Mouse (Mus musculus) kidney, adult 18-20 months (tissue): ENCODE measurements around the gene Mrps36.
"Not testable (repeated sequence)": the region's sequence is repeated elsewhere in the genome, so short reads cannot be mapped to it uniquely, and the experiment has no call there.

ENCODE experiments used
- DNase-seq: peaks from one replicate; pipeline ENCODE4 v3.0.0; 2021

Gene Mrps36

DNA sequence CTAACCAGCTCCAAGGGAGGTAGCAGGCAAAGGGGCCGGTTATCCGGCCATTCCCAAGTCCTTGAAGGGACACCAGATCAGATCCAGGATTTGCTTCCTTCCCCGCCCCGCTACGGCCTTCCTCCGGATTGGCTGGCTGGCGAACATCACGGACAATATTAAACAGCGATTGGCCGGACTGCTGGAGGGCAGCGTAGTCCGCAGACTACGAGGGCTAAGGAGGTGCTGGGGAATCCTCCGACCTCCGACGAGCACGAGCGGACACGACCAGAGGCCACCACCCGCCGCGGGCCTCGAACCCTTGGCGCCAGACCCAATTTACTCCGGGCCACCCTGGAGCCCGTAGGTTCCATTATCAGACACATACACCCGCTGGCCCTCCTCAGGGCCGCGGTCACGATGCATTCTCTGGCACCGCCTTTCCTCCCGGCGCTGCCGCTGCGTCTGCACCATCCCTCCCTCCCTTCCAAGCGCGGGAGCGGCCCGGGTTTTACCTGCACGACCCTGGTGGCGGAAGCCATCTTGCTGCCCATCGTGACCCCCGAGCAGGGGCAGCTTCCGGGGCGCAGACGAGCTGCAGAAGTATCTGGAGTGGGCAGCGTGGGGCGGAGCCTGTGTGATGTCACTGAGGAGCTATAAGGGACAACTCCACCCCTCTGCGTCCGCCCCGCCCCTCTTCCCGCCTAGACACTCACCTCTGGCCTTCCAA, at the start of gene Mrps36:
TSS of gene Mrps36 (minus strand) at position 624 of the 709 bp plus-strand sequence.
- DNase-seq, result peak; percentile 97

DNA sequence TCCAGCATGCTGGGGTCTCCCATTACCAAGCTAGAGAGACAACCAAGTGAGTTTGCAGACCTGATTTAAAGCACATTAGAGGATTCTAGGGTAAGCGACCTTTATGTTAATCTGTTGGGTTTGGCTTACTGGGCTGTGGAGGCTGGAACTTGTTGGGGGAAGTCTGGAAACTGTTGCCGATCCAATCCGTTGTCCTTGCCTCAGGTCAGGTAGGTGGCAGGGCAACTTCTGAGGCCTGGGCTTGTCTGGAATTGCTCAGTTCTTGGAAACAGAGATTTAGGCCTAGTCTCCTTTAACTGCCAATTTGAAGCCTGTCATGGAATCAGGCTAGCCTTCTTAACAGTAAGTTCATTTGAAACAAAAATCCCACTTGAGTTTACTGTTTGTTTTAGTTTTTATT, 44.6 kb upstream of the Mrps36 start:
- DNase-seq, result no peak

DNA sequence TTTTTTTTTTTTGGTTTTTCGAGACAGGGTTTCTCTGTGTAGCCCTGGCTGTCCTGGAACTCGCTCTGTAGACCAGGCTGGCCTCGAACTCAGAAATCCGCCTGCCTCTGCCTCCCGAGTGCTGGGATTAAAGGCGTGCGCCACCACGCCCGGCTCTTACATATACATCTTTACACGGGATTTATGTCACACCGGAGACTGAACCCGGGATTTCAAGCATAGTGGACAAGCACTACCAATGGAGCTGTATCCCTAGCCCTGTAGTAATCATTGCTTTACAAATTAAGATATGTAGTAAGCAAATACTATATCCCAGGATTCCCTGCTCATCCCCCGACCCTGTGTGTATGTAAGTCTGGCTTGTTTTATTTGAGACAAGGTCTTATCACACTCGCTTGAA, 43.6 kb upstream of the Mrps36 start:
- DNase-seq, result not testable (repeated sequence)

DNA sequence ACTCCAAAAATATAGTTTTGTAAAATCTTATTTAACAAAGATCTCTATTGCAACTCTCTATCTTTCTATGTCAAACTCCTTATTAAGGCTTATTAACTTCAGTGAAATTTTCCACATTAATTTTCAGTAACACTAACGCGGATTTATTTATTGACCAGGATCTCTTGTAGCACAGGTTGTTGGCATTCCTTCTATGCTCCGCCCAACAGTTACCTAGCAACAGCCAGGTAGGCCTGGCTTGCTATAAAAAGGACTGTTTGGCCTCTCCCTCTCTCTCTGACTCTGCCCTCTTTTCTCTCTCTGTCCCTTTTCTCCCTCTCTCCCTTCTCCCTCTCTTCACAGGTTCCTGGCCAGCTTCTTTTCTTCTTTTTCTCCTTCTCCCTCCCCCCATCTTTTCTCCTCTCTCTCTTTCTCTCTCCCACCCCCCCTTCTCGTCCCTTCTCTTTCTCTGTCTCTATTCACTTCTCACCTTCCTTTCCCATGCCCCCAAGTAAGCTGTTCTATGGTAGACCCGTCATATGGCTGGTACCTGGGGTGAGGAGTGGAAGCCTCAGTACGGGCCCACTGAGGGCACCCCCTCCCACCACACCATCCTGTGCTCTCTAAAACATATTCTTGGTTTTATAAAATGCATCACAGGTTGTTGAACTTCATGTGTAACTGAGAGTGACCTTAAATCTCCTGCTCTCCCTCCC, 43.0 kb upstream of the Mrps36 start:
- DNase-seq, result peak; percentile 42

DNA sequence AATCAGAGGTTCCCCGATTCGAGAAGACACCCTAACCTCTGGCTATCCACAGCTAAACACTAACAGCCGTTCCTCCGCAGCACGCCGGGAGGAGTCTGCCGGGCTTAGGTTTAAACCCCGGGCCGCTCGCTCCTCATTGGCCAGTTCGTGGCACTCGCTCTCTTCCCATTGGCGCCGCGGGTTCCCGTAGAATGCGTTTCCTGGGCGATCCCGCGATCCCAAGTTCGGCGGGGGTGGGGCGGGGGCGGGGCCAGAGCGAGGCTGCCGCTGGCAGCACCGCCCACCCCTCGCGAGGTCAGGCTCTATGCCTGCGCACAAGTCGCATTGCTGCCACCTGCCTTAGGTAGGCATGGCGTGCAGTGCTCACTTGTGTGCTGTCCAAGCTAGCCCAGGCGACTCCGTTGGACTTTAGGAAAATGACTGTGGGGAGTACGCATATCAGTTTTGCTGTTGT, 42.0 kb upstream of the Mrps36 start, which contains the start of gene Ccnb1:
TSS of gene Ccnb1 (minus strand) at position 157 of the 454 bp plus-strand sequence.
- peak; percentile 89 for DNase-seq

DNA sequence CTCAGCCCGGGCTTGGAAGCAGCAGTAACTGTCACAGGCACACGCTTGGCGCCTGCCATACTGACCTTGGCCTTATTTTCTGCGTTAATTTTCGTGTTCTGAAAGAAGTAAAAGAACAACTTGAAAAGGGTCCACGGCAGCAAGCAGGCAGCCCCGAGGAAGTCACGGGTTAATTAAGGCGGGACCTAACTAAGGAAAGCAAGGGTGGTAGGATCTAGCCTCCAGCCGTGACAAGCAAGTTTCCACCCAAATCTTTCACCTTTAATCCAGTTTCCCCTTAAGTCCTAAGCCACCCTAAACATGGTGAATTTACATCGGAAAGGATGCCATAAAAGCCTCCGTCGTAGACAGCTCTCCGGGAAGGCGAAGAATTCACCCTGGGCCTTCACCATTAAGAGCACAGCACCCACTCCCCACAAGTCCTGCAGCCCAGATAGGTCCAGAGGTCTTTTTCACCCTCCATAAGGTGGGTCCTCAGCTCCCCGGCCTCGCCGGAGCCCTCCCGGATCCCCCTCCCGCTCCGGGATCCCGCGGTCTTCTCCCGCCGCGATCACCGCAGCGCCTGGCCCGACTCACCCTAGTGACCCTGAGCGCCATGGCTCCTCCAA, 41.5 kb upstream of the Mrps36 start:
- DNase-seq, result no peak

DNA sequence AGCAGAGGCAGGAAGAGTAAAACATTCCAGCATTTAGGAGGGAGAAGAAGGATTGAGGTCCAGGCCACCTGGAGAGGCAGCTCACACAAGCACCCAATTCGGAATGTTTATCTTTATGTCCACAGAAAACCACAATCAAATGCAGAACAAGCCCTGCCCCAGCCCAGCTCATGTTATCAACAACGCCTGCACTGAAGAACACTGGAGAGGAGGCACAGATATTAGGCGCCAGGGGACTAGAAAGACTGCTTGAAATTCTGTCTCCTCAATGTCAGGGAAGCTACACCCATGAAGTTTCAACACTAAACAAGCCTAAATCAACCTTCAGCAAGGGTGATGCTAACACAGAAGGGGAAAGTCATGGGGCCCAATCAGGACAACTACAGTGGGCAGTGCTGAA, 33.0 kb upstream of the Mrps36 start:
- no peak for DNase-seq

DNA sequence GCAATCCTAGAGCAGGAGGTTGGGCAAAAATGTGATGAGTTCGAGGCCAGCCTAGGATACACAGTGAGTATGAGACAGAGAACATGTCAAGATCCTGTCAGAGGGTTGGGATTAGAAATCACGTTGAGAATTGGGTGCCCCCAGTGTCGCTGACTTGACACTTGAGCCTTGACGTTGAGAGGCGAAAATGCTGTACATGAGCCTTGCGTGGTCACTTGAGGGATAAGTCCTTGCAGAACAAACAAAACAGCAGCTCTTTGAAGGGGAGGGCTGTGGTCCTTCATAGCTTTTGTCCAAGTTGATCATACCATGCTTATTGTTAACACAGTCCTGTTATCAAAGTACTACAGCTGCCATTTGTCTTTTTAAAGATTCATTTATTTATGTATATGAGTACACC, 32.3 kb upstream of the Mrps36 start:
- DNase-seq, result no peak

DNA sequence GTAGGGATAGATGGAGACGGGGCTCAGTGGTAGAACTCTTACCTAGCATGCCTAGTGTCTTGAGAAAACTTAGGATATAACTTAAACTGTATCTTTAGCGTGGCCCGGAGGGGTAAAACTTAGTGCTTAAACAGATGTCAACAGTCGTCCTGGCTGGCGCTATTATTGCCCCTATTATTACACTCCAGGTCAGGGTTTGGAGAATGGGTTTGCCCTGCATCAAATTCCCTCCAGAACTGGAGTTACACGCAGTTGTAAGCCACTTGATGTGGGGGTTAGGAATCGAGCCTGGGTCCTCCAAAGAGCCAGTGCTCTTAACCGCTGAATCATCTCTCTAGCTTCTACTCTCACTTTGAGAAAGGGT, 31.6 kb upstream of the Mrps36 start:
- no peak for DNase-seq

DNA sequence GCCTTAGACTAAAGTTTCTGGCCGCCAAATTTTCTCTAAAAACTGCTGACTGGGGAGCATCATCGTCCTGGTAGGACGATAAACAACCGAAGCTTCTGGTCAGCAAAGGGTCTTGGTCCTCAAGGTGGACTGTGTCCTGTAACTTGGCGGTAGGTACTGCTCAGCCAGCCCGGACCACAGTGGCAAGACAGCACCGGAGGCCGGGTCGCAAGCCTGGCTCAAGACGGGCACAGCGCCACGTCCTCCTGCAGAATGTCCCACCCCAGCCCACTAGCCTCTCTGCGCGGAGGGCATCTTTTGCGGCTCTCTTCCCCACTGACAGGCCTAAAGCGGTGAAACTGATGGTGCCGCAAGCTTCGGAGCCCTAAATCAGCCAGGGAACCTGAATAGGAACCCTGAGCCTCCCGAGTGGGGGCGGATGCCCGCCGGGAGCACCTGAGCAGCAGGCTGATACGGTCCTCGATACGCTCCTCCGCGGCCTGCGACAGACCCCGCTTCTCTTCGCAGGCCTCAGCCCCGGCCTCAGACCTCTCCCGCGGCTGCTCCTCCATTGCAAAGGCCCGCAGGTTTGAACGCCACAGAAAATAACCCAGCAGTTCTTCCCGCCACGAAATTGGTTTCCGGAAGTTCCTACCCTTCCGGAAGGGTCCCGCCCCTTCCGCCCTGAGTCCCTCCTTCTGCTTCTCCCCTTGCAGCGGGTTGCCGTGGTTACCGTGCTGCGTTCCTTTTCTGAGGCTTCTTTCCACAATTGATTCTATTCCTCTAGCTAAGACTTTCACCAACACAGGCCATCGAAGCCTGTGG, 31.0 kb upstream of the Mrps36 start, which contains the start of gene Cenph:
TSS of gene Cenph (minus strand) at position 648 of the 804 bp plus-strand sequence.
- peak; percentile 85 for DNase-seq

DNA sequence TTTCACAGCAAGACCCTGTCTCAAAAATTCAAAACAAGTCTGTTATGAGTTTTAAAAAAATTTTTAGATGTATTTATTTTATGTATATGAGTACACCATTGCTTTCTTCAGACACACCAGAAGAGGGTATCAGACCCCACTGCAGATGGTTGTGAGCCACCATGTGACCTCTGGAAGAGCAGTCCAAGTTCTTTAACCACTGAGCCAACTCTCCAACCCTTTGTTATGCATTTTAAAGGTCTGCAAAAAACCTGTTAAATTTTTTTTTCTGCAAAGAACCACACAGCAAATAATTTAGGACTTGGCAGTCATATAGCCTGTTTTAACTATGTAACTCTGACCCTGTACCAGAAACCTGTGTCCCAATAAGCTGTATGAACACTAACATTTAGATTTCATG, 30.2 kb upstream of the Mrps36 start:
- no peak for DNase-seq

DNA sequence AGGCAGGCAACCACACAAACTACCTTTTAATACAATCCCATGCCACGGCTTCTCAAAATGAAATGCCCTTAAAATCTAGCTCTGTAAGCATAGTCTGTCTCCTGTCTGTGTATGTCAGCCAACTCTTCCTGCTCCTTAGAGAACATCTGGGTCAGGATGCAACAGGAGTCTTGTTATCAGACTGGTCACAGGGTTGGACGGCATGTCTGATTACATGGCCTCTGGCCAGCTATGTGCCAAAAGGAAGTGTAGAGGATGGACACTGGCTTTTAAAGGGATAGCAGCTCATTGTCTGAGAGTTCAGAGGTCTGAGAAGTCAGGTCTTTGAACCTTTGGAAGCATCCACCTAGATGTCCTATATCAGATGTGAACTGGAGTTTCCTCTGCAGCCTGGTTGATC, 10.9 kb upstream of the Mrps36 start:
- DNase-seq, result no peak

DNA sequence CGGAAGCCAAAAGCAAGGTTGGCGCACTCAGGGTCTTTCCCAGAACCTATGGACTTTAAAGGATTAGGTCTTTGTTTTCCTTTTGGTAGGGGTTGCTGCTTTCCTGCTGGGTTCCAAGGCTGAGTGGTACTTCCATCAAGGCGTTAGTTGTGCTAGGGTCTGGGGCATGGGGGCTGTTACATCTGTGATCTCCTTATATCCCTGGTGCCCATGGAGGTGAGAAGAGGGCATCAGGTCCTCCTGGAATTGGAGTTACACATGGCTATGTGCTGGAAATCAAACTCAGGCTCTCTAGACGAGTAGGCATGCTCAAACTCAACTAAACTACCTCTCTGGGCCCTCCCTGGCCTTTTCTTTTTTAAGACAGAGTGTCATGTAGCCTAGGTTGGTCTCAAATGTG, 9.7 kb upstream of the Mrps36 start:
- DNase-seq, result no peak

DNA sequence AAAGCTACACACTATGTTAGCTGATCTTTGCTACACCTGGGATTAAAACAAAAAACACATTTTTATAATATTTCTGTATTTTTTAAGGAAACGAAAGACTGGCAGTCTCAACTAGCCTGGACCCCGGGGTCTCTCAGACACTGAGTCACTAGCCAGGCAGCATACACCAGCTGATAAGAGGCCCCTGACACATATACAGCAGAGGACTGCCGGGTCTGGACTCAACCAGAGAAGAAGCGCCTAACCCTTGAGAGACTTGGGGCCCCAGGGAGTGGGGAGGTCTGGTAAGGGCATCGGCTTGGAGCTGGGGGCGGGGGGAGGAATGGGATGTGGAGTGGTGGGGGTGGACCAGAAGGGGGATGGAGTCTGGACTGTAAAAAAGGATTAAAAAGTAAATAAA, 8.6 kb upstream of the Mrps36 start:
- no peak for DNase-seq

DNA sequence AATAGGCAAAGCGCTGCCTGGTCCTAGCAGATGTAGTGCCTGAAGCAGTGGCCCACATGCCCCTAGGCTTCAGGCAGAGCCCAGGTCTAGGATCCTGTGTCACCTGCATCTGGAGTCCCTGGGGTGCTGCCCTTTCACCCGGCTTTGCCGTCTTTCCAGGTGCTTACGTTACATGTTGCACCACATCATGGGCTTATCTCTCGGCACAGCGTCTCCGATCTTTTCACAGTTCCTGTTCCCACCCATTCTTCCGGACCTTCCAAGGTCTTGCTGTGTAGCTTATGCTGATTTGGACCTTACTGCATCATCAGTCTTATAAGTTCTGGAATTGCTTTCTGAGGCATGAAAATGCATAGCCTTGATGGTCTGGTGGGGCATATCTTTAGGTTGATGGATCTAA, 8.1 kb upstream of the Mrps36 start:
- no peak for DNase-seq

DNA sequence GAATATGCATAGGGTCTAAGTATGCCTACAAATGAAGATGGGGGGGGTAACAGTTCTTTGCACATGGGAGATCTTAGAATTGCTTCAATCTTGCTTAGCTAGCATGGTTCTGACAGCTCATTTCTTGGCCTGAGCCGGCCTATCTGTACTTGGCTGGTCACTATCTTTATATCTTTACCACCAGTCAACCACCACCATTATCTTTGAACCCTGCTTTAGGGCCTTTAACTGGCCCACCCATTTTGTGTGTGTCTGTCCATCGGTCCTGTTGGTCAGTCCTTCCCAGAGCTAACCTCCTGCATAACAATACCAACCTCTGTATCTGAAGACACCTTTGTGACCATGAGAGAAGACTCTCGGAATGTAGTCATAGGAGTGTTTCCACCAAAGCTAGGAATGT, 6.9 kb upstream of the Mrps36 start:
- DNase-seq, result no peak

DNA sequence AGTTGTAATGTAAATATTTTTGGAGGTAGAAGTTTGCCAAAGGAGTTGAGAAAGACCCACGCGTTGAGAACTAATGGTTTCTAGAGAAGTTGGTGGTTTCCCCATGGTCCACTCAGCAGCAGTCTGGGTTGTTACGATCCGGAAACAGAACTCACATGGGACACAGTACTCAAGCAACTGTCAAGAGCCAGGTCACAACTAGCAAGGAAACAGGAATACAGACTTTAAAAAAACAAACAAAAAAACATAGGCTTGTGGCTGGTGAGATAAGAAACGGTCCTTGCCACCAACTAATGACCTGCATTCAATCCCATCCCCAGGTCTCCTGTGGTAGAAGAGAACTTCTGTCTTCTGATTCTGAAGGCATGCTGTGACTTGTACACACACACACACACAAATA, 6.3 kb upstream of the Mrps36 start:
- DNase-seq, result no peak

DNA sequence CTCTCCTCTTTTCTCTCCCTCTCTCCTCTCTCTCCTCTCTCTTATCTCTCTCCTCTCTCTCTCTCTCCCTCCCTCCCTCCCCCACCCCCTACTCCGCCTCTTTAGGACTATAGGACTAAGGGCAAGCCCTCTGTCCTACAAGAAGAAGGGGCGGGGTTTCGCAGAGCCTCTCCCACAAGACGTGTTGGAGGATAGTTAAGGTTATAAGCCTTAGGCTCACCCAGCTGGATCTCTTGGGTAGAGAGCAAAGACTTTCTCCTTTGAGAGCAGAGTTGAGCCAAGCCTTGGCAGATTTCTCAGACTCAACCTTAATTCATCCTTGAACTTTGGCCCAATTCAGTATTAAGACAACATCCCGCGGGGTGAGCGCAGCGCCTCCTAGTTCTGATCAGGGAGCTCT, 4.2 kb upstream of the Mrps36 start:
- DNase-seq, result no peak

DNA sequence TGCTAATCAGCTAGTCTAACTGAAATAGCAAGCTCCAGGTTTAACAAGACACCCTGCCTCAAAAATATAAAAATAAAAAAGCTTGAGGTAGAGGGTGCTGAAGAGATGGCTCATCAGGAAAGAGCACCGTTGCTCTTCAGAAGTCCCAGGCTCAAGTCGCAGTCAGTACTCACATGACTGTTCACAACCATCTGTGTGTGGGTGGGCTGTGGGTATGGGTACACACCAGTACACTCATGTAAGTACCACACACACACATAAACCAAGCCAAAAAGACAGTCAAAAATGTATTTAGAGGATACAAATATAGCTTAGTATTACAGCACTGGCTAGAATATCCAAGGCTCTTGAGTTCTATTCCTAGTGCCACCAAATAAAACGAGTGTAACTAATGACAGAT, 1.6 kb upstream of the Mrps36 start:
- no peak for DNase-seq

DNA sequence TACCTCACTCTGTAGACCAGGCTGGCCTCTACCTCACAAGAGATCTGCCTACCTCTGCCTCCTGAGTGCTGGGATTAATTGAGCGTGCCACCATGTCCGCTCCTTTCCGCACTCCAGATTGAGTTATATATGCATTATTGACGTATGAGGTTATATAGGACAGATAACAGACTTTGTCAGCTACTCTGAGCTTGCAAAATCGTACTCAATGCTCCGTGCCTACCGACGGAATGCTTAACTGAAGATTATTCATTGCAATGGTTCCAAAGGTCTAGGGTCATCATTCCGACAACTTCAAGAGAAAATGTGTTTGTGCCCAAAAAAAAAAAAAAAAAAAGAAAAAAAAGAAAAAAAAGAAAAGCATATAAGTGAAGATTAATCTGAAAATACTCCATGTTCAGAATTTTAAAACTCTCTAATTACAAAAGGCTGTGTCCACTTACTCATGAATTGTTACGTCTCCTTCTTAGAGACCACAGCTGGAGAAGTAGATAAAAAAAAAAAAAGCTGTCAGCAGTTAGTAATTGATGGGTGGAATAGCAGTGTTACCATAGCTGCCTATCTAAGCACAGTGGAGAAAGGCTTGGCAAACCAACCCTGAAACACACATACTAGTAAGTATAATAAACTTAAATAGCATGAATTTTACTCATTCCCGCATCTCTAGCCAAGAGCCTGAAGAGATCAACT, 968 bp downstream of the Mrps36 start:
- DNase-seq, result peak; percentile 36

DNA sequence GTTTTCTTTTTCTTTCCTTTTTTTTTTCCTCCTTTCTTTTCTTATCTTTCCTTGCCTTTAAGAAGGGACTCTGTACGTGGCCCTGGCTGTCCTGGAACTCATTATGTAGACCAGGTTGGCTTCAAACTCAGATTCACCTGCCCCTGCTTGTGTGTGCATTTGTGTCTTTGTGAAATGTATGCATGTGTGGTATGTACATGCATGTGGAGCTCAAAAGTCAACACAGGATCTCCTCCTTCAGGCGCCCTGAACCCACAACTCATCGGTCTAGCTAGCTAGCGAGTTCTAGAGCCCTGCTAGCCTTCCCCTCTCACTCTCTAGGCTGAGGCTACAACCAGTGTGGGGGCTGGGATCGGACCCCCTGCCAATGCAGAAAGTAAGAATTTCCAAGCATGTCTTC, 1.6 kb downstream of the Mrps36 start:
- peak; percentile 11 for DNase-seq

DNA sequence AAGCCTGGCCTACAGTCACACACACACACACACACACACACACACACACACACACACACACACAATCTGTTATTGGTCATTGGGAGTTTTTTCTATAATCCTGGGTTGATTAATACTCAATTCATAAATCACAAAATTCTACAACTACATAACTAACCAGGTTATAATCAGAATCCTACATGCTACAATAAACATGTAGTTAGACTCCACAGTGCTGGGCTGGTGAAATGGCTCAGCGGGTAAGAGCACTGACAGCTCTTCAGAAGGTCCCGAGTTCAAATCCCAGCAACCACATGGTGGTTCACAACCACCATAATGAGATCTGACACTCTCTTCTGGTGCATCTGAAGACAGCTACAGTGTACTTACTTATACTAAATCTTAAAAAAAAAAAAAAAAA, 11.7 kb downstream of the Mrps36 start:
- DNase-seq, result no peak
